Mouse (Mus musculus): ENCODE measurements at regions not wholly inside any gene's neighbourhood (a gene's known extent, or its start where the extent isn't known, plus 50 kb on each side); places are given as distances from the start of the nearest gene placed in this dataset.
"Not testable (repeated sequence)": the region's sequence is repeated elsewhere in the genome, so short reads cannot be mapped to it uniquely, and the experiment has no call there.

GRCm38 (mm10) chr11:24925135-24925534, 847.3 kb downstream of the Bcl11a start:
- POLR2A ChIA-PET = no interaction called here
- CTCF ChIA-PET = no interaction called here

- POLR2A ChIA-PET = no interaction called here
- CTCF ChIA-PET = interaction anchor here in 1 of 4 experiments (0.6 kb wide), 1 partner anchor 94 kb away, joined by 3 read pairs; no protein-coding TSS in a partner anchor
Observed at GRCm38 (mm10) chr11:24943646-24944045, 865.8 kb downstream of the Bcl11a start.

- POLR2A ChIA-PET = interaction anchor here in 2 of 4 experiments (0.6 kb wide), 2 partner anchors 17 to 484 kb away, joined by 3 read pairs; no protein-coding TSS in a partner anchor
- CTCF ChIA-PET = no interaction called here
Observed at GRCm38 (mm10) chr11:24951161-24951560, 873.3 kb downstream of the Bcl11a start.

- POLR2A ChIA-PET = no interaction called here
- CTCF ChIA-PET = no interaction called here
Observed at GRCm38 (mm10) chr11:24972359-24972758, 894.5 kb downstream of the Bcl11a start.

GRCm38 (mm10) chr11:24980193-24980665, 902.4 kb downstream of the Bcl11a start:
- POLR2A ChIA-PET = no interaction called here
- CTCF ChIA-PET = interaction anchor here in 1 of 4 experiments (0.6 kb wide), 1 partner anchor 132 kb away, joined by 3 read pairs; no protein-coding TSS in a partner anchor

- POLR2A ChIA-PET = no interaction called here
Observed at GRCm38 (mm10) chr11:24983060-24983629, 905.3 kb downstream of the Bcl11a start.

GRCm38 (mm10) chr11:25005491-25005890, 927.6 kb downstream of the Bcl11a start:
- ChIA-PET CTCF (interaction anchor here in 1 of 4 experiments (0.6 kb wide), 1 partner anchor 741 kb away, joined by 3 read pairs; no protein-coding TSS in a partner anchor), POLR2A (no interaction called here)

More at GRCm38 (mm10) chr11:24983060-24983629, 905.3 kb downstream of the Bcl11a start:
- CTCF ChIA-PET = no interaction called here

GRCm38 (mm10) chr11:25026786-25027185, 948.9 kb downstream of the Bcl11a start:
- ChIA-PET CTCF (no interaction called here), POLR2A (interaction anchor here in 1 of 4 experiments (0.8 kb wide), 1 partner anchor 9 kb away, joined by 3 read pairs; no protein-coding TSS in a partner anchor)

- ChIA-PET POLR2A (no interaction called here), CTCF (no interaction called here)
Observed at GRCm38 (mm10) chr11:25040983-25041382, 963.1 kb downstream of the Bcl11a start.

GRCm38 (mm10) chr11:25042763-25043162, 964.9 kb downstream of the Bcl11a start:
- ChIA-PET POLR2A (no interaction called here), CTCF (no interaction called here)

- POLR2A ChIA-PET = interaction anchor here in 1 of 4 experiments (0.8 kb wide), 1 partner anchor 240 kb away, joined by 5 read pairs; no protein-coding TSS in a partner anchor
- CTCF ChIA-PET = no interaction called here
Observed at GRCm38 (mm10) chr11:25045339-25045738, 967.5 kb downstream of the Bcl11a start.

GRCm38 (mm10) chr11:25045977-25046376, 968.1 kb downstream of the Bcl11a start:
- ChIA-PET POLR2A (interaction anchor here in 1 of 4 experiments (0.6 to 0.8 kb wide), 2 partner anchors 239 to 923 kb away, joined by 4 to 5 read pairs; no protein-coding TSS in a partner anchor), CTCF (interaction anchor here in 3 of 4 experiments (0.6 to 1.1 kb wide), 6 partner anchors 144 to 1491 kb away, joined by 3 to 9 read pairs (median 5); no protein-coding TSS in a partner anchor)

- ChIA-PET POLR2A (interaction anchor here in 1 of 4 experiments (0.5 kb wide), 1 partner anchor 92 kb away, joined by 3 read pairs; no protein-coding TSS in a partner anchor), CTCF (no interaction called here)
Observed at GRCm38 (mm10) chr11:25055698-25056097, 977.8 kb downstream of the Bcl11a start.

- CTCF ChIA-PET = no interaction called here
- POLR2A ChIA-PET = no interaction called here
Observed at GRCm38 (mm10) chr11:25057093-25057521, 979.3 kb downstream of the Bcl11a start.

GRCm38 (mm10) chr11:25057543-25057942, 979.7 kb downstream of the Bcl11a start:
- POLR2A ChIA-PET = no interaction called here
- CTCF ChIA-PET = no interaction called here

- POLR2A ChIA-PET = no interaction called here
- CTCF ChIA-PET = no interaction called here
Observed at GRCm38 (mm10) chr11:25063042-25063441, 985.2 kb downstream of the Bcl11a start.

- POLR2A ChIA-PET = no interaction called here
- CTCF ChIA-PET = no interaction called here
Observed at GRCm38 (mm10) chr11:25063978-25064377, 986.1 kb downstream of the Bcl11a start.

- CTCF ChIA-PET, POLR2A ChIA-PET: not testable (repeated sequence)
Observed at GRCm38 (mm10) chr11:25099976-25100375, 1022.1 kb downstream of the Bcl11a start.

- ChIA-PET POLR2A (no interaction called here), CTCF (no interaction called here)
Observed at GRCm38 (mm10) chr11:25104432-25104831, 1026.6 kb downstream of the Bcl11a start.

GRCm38 (mm10) chr11:25124458-25124857, 1046.6 kb downstream of the Bcl11a start:
- POLR2A ChIA-PET = no interaction called here
- CTCF ChIA-PET = no interaction called here

- CTCF ChIA-PET = no interaction called here
- POLR2A ChIA-PET = no interaction called here
Observed at GRCm38 (mm10) chr11:25142226-25142625, 1064.4 kb downstream of the Bcl11a start.

Measured in embryonic stem cell, embryonic (primary cell).